Mouse (Mus musculus) hematopoietic multipotent progenitor cell, adult 10-12 weeks (in vitro differentiated cells): ENCODE measurements around the gene Spopl. TPM values are rescaled to one million over a fixed set of nuclear protein-coding genes. Genes with fewer than 3 reads are reported as not detected.

Source experiments
- polyA plus RNA-seq: library from polyadenylated mRNA; stranded (reverse); fragments of >175 nt; gene quantifications from 2 replicates; pipeline ENCODE4 v1.2.3, GENCODE M21; 2012; ENCODE audit warnings: low replicate concordance

The Spopl gene
- polyA plus RNA-seq: 13.8 and 14.7 TPM in 2 replicates

DNA sequence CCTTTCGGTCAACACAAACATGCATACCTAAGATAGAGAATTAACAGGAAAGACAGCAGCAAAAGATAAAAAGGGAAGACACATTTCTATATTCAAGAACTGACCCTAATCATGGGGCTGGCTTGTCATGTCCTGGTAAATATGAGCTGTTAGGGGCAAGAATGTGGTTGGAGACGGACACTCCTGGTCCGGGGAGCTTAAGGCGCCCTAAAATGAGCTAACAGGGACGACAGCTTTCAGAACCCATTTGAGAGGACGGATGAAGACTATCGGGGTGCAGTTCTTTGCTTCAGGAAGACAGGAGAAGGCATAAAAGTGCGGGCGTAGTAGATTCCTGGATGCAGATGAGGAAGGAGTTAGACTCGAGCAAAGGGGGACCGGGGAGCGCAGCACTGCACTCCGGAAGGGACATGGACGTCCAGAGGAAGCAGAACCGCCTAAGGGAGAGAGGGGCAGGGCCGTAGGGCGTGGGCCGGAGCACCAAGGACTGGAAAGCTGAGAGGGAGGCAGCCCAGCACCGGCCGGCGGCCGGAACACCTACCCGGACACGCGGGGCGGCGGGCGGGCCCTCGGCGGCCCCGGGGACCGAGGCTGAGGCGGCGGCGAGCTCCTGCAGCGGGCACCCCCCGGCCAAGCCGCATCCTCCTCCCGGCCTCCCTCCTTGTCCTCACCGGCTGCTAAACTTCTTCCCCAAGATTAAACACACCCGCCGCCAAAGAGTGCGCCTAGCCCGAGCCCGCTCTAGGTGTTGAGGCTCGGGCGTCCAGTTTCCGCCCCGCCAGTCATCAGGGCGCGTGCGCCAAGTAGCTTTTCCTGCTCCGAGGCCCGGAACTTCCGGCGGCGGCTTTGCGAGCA is at the start of gene Spopl:
TSS of gene Spopl (minus strand) at position 805 of the 855 bp plus-strand sequence.

